Mouse (Mus musculus) E14TG2a.4 (cell line): ENCODE measurements around the gene Gm11938.

ENCODE experiments used
- CTCF ChIP-seq: conservative IDR thresholded peaks from 2 replicates; pipeline ENCODE4 v1.5.1; 2014; ENCODE audit warnings: low read length
- NANOG ChIP-seq: IDR thresholded peaks from 2 replicates; pipeline ENCODE4 v1.6.1; 2014; ENCODE audit warnings: borderline replicate concordance, low read length, mixed read lengths

- TF ChIP-seq CTCF (no peak), NANOG (no peak)
Observed at GRCm38 (mm10) chr11:99637086-99637485, 34.0 kb upstream of the Gm11938 start.
